Mouse (Mus musculus) erythroblast, adult 5-6 weeks (primary cell): Measurements from ENCODE around the gene Srrt. TPM values are rescaled to one million over a fixed set of nuclear protein-coding genes. Genes with fewer than 3 reads are reported as not detected.

Experiments
- ATAC-seq: replicated peaks from 2 replicates; pipeline ENCODE4 v1.8.0; 2016; ENCODE audit warnings: moderate number of reproducible peaks, mild to moderate bottlenecking, moderate TSS enrichment, inconsistent platforms; ENCODE audit not compliant: poor library complexity, low FRiP score, severe bottlenecking
- total RNA-seq, 2 experiments: library from RNA; stranded (forward) in 1 of 2; stranded (reverse) in 1 of 2; fragments of 150-400 nt in 1 of 2; fragments of 200-764, 138-1000 nt in 1 of 2; gene quantifications; 2 replicates each; pipeline versions ENCODE4 v1.2.3 to v1.2.4; 2015 to 2017; ENCODE audit warnings: low replicate concordance in 2 of 2

Gene Srrt
- total RNA-seq, 2 experiments from 2014 or later, result 85.7 to 227 TPM

DNA sequence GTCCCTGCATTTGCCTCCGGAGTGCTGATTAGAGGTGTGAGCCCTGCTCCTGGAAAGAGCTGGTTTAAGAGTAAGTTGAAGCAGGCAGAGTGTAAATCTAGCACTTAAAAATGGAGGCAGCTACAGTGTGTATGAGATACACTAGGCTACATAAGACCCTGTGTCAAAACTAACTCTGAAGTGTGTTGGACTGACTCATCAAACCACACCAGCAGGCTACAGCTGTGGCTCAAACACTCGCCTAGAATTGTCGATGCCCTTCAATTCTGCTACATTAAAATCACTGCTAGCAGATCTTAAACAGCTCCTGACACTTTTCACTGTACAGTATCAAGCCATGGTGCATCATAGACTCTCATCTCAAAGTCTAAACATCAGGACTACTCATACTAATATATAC is 3.3 kb downstream of the Srrt start:
- no peak for ATAC-seq

DNA sequence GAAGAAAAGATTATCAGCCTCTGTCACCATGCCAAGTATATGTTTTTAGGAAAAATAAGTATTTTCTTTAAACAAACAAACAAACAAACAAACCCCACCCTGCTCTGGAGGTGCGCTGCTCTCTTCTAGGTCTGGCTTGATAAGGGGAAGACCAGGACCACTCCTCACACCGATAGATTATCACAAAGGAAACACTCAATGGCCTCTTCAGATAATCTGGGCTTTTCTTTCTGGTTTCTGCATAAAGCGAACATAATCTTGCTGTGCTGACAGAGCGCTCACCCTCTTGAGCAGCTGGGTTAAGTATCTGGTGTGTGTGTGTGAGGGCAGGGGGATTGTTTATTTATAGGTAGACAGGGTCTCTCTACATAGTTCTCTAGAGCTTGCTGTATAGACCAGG is 3.9 kb downstream of the Srrt start:
- no peak for ATAC-seq

DNA sequence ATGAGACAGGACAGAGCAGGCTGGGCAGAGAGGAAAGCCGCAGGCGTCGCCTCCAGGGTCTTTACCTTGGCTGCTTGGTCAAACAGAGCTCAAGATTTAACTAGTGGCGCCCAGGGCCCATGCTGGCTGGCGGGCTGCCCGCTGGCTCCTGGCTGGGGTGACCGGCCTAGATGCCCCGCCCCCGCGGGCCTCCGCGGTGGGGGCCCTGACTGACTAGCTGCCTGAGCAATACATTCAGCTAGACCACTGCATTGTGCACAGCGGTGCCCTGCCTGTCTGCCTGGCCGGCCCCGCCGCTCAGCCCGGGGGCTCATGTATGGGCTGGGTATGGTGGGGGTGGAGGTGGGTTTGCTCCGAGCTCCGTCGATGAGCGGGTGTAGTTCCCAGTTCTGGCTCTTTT is 6.2 kb downstream of the Srrt start:
- ATAC-seq, result no peak

DNA sequence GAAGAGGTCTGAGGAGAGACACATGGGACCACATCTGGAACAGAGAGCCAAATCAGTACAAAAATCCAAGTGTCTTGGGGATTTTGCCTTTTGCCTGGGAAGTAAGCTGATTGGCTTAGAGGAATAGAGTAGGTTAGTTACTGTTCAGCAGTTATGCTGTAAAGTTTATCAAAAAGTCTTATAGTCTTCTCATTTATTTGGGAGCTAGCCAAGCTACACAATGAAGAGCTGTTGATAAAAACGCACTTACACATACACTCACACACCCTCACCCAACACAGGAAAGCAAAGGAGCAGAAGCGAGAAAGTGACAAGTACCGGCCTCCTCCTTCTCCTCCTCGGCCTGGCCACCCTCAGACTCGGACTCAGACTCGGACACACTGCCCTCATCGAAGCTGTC is 8.2 kb downstream of the Srrt start:
- no peak for ATAC-seq

DNA sequence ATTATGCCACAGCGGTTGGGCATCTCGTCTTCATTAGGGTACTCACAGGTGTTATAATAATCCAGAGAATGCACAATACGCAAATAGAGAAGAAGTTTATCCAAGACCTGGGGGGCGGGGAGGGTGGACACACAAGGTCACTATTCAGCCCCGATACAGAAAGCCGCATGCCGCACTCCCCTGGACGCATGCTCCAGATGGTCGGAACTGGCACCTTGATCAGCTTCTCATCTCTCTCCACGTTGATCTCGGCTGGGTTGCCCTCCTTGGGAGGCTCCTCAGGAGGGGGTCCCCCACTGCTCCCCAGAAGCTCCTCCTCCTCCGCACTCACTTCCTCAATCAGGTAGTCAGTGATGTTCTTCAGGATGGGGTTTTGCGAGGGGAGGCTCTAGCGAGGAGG is 10.3 kb downstream of the Srrt start:
- ATAC-seq, result no peak

DNA sequence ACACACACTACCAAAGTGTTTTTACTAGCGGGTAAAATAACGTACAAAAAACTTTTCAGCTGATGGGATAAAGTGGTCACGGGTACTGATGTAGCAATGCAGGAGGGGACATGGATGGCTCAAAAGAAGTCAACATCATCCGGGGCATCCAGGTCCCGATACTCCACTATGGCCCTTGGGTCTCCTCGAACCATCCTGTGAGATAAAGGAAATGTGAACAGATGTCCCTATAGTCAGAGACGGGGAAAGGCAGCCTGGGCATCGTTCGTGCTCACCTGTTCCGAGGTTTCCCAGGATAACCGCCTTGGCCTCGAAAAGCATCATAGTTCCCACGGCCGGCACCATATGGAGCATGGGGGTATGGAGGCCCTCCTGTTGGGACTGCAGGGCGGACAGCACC is 11.8 kb downstream of the Srrt start:
- no peak for ATAC-seq

DNA sequence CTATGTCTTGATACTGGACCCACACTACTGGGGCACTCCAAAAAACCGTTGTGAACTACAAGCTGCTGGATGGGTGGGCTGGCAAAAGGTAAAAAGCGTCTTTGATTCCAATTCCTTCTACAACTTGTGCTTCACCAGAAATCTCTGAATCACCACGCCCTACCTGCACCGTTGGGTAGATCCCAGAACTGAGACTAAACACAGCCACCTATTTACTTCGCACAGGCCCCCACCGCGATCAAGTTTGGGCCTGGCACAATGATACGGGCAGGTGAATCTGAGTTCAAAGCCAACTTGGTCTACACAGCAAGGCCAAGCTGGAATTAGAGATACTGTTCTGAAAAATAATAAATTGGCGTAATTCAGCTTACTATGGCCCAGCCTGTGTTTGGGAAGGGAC is 12.2 kb downstream of the Srrt start:
- ATAC-seq, result no peak

DNA sequence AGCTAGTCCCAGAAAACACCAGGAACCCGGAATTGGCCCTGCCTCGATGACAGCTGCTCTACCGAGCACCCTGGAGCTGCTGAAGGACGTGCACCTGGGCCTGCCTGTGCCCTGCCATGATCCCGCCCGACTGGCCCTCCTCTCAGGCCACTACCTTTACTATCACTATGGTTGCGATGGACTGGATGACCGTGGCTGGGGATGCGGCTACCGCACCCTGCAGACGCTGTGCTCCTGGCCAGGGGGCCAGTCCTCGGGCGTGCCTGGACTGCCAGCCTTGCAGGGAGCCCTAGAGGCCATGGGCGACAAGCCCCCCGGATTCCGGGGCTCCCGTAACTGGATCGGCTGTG is 12.8 kb downstream of the Srrt start:
- peak; percentile 3; the same call in 1 of the 2 replicates for ATAC-seq

DNA sequence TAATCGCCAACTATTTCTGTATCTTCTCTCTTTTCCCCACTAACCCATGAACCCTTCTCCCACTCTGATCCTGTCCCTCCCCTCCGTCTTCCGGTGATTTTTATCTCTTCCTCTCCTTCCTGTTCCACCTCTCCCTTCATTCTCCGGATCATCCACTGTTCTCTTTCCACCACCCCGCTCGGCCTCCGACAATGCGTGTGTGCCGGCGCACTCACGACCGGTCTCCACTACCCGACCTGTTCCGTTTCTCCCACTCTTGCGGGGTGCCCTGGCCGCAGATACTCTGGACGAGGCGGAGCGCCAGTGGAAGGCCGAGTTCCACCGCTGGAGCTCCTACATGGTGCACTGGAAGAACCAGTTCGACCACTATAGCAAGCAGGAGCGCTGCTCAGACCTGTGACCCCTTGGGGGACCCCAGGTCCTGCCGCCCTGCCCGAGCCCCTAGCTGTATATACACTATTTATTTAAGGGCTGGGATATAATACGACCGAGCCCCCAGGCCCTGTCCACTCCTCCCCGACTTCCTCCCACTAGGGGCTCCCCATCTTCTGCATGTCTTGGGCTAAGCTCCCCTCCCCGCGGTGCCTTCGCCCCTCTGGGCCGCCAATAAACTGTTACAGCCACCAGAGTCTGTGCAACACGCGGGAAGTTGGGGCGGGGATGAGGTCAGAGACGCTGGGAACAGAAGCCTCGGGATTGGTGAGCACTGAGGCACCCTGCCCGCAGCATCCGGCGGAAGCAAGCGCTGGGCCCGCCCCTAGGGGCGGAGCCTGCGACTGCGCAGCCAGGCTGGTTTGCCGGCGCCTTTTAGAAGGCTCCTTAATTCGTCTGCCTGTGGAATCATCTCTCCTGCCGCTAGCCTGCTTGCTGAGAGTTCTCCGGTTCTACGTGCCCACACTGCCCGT is 13.4 kb downstream of the Srrt start, which contains the start of gene Ufsp1:
Ufsp1 (plus strand) TSS at position 791 of the 905 bp plus-strand sequence.
- ATAC-seq, result peak; percentile 62

DNA sequence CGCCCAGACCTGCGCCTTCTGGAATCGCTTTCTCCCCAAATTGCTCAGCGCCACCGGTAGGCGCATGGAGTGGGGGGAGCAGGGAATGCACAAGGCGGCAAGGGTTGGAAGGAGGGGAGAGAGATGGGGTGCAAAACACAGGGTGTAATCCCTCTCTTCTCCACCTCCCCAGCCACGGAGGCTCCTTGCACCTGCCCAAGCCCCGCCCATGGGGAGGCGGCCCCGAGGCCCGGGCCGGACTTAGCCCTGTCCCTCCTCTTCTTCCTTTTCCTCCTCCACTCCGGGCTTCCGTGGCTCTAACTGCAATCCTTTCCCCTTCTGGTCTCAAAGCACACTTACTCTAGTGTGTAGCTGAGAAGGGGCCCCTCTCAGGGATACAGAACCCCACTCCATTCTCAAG is 14.2 kb downstream of the Srrt start:
- peak; percentile 48 for ATAC-seq

DNA sequence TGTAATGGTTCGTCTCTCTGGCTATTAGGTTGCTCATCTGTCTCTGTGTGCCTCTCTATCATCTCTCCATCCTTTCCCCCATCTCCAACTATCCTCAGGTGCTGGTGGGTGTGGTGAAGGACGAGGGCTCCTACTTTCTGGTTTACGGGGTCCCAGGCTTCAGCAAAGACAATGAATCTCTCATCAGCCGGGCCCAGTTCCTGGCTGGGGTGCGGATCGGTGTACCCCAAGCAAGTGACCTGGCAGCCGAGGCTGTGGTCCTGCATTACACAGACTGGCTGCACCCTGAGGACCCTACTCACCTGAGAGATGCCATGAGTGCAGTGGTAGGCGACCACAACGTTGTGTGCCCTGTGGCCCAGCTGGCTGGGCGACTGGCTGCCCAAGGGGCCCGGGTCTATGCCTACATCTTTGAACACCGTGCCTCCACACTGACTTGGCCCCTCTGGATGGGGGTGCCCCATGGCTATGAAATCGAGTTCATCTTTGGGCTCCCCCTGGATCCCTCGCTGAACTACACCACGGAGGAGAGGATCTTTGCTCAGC is 16.0 kb downstream of the Srrt start:
- no peak for ATAC-seq

DNA sequence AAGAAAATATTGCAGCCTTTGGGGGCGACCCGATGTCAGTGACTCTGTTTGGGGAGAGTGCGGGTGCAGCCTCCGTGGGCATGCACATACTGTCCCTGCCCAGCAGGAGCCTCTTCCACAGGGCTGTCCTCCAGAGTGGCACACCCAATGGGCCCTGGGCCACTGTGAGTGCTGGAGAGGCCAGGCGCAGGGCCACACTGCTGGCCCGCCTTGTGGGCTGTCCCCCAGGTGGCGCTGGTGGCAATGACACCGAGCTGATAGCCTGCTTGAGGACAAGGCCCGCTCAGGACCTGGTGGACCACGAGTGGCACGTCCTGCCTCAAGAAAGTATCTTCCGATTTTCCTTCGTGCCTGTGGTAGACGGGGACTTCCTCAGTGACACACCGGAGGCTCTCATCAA is 16.8 kb downstream of the Srrt start:
- ATAC-seq, result peak; percentile 51

DNA sequence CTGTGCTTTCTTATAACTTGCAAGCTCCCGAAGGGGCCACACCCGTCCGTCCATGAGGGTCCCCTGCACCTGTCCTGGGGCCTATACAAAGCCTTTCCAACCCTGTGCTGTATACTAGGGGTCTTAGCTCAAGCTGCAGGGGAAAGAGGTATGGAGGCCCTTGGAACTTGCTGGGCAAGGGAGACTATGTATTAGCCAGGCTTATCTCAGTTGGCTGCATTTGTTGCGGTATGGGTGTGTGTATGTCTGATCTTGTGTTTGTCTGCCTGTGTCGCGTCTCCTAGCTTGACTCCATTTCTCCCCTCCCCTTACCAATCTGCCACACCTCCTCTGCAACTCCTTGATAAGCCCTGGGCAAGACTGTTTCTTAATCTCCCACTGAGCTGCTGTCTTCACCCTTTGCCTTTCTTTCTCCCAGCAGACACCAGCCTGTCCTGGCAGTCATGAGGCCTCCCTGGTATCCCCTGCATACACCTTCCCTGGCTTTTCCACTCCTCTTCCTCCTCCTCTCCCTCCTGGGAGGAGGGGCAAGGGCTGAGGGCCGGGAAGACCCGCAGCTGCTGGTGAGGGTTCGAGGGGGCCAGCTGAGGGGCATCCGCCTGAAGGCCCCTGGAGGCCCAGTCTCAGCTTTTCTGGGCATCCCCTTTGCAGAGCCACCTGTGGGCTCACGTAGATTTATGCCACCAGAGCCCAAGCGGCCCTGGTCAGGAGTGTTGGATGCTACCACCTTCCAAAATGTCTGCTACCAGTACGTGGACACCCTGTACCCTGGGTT is 17.7 kb downstream of the Srrt start:
- ATAC-seq, result peak; percentile 55

DNA sequence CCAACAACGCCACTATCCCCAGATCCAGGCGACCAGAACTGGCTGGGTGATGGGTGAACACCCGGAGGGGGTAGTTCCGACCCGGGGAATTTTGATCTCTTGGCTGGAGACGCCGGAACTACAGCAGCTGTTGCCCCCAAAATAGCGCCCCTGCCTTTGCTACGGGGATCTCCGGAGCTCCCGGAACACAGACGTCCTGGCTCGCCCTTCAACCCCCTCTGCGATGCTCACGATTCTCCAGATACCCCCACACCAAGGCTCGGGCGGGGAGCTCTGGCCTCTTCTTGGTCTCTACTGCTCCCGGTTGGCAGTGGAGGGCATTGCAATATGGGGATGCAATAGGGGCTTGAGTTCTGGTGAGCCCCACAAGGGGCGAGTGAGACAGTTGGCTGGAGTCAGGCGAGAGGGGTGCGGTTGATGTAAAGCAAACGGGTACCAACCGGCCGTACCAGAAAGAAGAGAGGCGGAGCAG is 18.4 kb downstream of the Srrt start:
- peak; percentile 38 for ATAC-seq

DNA sequence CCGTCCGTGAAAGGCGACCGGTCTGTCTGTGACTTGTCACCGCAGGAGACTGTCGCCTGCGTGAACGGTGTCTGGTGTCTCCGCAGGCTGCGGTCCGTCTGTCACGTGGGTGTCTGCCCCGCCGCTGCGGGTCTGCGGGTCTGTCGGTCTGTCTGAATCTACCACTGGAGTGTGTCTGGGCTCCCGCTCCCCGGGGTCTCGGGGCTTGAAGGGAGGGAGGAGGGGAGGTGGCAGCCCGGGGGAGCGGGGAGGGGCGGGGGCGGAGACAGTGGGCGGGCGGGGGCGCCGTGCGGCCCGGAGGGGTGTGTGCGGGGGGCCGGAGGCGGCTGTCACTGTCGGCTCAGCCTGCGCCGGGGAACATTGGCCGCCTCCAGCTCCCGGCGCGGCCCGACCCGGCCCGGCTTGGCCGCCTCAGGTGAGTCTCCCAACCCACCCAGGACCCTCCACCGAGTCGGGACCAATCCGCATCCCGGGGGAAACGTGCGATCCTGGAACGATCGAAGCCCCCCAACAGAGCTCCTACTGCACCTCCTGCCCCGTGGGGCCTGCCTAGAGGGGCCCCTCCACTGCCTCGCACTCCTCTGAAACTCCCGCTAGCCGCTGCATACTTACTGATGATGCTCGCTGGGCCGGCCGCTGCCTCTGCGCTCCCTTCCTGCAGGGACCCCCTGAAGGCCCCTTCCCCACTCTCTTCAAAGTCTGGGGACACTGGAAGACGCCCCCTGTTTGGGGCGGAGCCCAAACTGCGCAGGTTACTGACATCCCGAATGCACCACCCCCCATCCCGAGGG is 19.3 kb downstream of the Srrt start:
- no peak for ATAC-seq

DNA sequence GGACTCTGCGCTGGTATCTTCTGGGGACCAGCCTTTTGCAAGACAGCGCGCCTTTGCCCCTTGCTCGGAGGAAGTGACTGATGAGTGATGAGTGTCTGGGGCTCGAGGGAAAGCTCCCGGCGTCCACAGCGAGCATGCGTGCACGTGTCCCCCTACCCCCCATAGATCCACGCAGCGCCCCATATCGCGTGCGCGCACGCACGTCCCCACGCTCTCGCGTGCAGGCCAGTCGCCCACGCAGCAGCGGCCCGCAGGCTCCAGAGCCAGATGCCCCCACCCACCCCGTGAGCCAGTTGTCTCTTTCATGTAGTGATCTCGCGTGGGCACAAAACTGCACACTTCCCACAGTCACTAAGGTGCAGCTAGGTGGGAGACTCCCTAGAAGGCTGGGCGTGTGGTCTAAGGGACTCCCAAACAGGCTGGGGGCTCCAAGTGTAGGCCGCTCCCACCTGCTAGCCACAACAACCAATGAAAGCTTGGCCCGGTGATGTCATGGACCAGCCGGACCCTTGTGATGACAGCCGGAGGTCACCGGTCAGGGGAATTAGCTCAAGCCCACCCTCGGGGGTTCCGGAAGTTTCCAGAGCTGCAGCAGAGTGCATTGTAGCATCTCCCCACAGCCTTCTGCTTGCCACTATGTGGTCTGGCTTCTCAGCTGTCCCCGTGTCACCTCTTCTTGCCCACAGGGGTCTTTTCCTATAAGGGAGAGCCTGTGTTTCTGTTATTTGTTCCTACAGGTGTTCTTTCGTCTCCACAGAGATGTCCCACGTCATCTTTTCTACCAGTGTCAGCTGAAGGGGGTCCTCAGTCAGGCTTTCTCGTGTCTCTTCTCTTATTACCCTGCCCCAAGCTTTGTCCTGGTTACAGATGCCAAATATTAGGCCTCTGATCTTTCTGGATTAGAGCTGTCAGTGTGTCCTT is 20.2 kb downstream of the Srrt start, which contains the start of gene Ache:
Ache (plus strand) TSS at position 488 of the 921 bp plus-strand sequence.
- no peak for ATAC-seq

DNA sequence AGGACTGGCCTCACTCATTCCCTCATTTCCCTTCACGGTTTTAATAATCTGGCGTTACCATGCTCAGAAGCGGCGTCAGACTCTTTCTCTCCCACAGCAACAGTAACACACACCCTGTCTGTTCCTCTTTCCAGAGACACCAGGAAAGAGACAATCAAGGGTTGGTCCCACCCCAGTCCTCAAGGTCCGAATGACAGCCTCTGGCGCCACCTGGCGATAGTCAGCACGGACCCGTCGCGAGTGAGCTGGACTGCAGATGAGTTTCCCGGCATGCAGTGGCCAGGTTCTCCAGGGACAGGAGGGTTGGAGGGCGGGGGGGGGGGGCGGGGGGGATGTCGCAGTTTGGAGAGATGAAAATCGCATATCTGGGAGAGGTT is 20.8 kb downstream of the Srrt start:
- ATAC-seq, result 0 out of 2 replicates have a peak, but pooled peaks have one; percentile 21

DNA sequence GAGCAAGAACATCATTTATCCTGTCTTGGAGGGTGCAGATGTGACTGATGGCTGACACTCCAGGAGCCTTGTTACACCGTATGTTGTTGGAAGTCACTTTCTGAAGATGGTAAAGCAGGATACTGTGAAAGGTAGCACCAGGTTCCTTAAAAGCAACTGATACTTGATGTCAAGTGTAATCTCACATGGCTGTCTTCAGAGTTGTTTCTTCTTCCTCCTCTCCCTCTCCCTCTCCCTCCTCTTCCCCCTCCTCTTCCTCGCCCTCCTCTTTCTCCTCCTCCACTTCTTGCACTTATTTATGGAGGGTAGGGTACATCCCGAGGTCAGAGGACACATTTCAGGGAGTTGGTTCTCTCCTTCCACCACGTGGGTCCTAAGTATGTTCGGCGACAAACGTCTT is 21.5 kb downstream of the Srrt start:
- no peak for ATAC-seq

DNA sequence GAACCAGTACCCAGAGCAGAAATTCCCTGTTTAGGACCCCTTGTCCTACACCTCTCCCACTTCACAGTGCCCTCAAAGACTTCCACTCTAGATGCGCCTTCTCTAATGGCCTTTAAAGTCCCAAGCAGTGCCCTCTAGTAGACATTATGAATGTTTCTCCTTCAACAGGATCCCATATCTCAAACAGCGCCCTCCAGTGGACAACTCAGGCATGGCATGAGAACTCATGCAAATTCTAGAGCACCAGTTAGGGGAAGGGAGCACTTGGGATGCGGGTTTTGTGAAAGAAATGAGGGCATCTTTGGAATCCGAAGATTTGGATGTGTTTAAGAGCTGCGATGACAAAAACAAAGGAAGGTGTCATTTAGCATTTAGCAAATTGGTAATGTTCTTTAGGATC is 22.4 kb downstream of the Srrt start:
- ATAC-seq, result no peak
